Mouse (Mus musculus) liver, postnatal 0 days (tissue): ENCODE measurements at regions not wholly inside any gene's neighbourhood (a gene's known extent, or its start where the extent isn't known, plus 50 kb on each side); places are given as distances from the start of the nearest gene placed in this dataset.

Experiments used
- CTCF ChIP-seq: sonication (generic); IDR thresholded peaks from 2 replicates; pipeline ENCODE4 v1.5.1; 2016; ENCODE audit warnings: antibody characterized with exemption, low read depth
- EP300 ChIP-seq: IDR thresholded peaks from 2 replicates; pipeline ENCODE4 v1.6.1; 2016; ENCODE audit warnings: antibody characterized with exemption, low read depth, mild to moderate bottlenecking

DNA sequence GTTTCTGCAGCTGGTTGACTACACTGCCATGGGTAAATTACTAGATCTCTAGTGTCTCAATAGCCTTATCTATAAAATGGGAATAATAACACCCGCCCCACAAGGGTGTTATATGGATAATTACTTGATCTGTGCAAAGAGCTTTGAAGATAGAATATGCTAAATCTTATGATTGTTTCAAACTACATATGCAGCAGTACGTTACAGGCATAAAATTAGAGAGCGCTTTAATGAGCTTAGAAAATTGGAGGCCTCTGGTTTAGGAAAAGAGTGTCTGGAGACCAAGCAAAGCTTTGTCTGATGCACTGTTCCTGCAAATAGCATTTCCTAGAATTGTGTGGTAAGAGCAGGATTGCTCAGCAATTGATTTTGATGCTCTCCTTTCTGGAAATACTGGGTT lies 1013.8 kb downstream of the Adgrl2 start:
- TF ChIP-seq CTCF (no peak), EP300 (no peak)
